Comparison of ENCODE assay signal across 25 mouse cellular contexts in genomic region chrX:155280427-155281044, GRCm38 (mm10). TPM values are rescaled to one million over a fixed set of nuclear protein-coding genes. Genes with fewer than 3 reads are reported as not detected.
DNase-seq lines count a peak whose midpoint lies in the region; ATAC-seq and TF ChIP-seq lines count a peak whose summit lies in the region.
"Had no signal": no experiment of that assay in that cellular context is flagged by ENCODE, and none has a peak within 500 bp of the region (broad histone marks: within the 10 kb centered on the region; RNA-seq: fewer than 3 reads in every experiment).

No protein-coding gene starts in this region.

- TF ChIP-seq CTCF in liver, postnatal 0 days (IDR thresholded peaks at IDR 0.05; ENCODE audit: low read depth) = no peak

- H3K36me3 ChIP-seq in liver, postnatal 0 days (replicated peaks; ENCODE audit: insufficient read depth, low read length) = no peaks in the 10 kb centered on the region
- H3K36me3 ChIP-seq in liver, embryonic 11.5 days (ENCODE audit: control insufficient read depth, insufficient read depth, low read length) = no peaks in the 10 kb centered on the region
- no peaks in the 10 kb centered on the region for H3K36me3 ChIP-seq in intestine, embryonic 15.5 days
- H3K36me3 ChIP-seq in splenic B cell, adult 2 months (ENCODE audit: control insufficient read depth, insufficient read depth, low read length, poor library complexity, severe bottlenecking) = no peaks in the 10 kb centered on the region
- H3K36me3 ChIP-seq: embryonic facial prominence, embryonic 13.5 days; forebrain, embryonic 15.5 days; hindbrain, embryonic 12.5 days; stomach, embryonic 15.5 days had no signal

- no peaks in the 10 kb centered on the region for H3K9me3 ChIP-seq in liver, postnatal 0 days (ENCODE audit: low read length)
- no peaks in the 10 kb centered on the region for H3K9me3 ChIP-seq in liver, embryonic 11.5 days (ENCODE audit: control insufficient read depth, low read length)
- no peaks in the 10 kb centered on the region for H3K9me3 ChIP-seq in intestine, embryonic 15.5 days
- H3K9me3 ChIP-seq: embryonic facial prominence, embryonic 13.5 days; forebrain, embryonic 15.5 days; hindbrain, embryonic 12.5 days; megakaryocyte, embryonic 14.5 days; stomach, embryonic 15.5 days had no signal

- H3K4me3 ChIP-seq in liver, postnatal 0 days (ENCODE audit: low read depth, low read length) = no peak overlapping the region
- no peak overlapping the region for H3K4me3 ChIP-seq in liver, embryonic 11.5 days (ENCODE audit: low read depth, low read length)
- H3K4me3 ChIP-seq in intestine, embryonic 15.5 days (replicated peaks) = no peak overlapping the region
- H3K4me3 ChIP-seq: embryonic facial prominence, embryonic 13.5 days; forebrain, embryonic 15.5 days; gastrocnemius, adult 2 months; hindbrain, embryonic 12.5 days; megakaryocyte, embryonic 14.5 days; myocyte; stomach, embryonic 15.5 days had no signal

- peak; percentile 51 for ATAC-seq in liver, postnatal 0 days
- no peak for ATAC-seq in liver, embryonic 11.5 days (replicated peaks; ENCODE audit: low FRiP score)
- ATAC-seq in intestine, embryonic 15.5 days = peak; percentile 95
- ATAC-seq in erythroblast, adult 5-6 weeks (replicated peaks; ENCODE audit: low FRiP score, poor library complexity, severe bottlenecking) = no peak
- ATAC-seq: forebrain, embryonic 15.5 days had no signal

- WGBS in liver, postnatal 0 days (ENCODE audit: insufficient replicate concordance) = 33% methylated on average over 1 of the region's 1 CpGs
- WGBS in liver, embryonic 11.5 days = 43% methylated on average over 1 of the region's 1 CpGs
- 21% methylated on average over 1 of the region's 1 CpGs for WGBS in intestine, embryonic 15.5 days

- DNase-seq in liver, postnatal 0 days = no peak
- DNase-seq in liver, embryonic 11.5 days (ENCODE audit: low spot score) = no peak
- peak; percentile 29 for DNase-seq in adipocyte (ENCODE audit: low spot score)
- peak; percentile 17 for DNase-seq in splenic B cell, adult 2 months (ENCODE audit: low read depth, low spot score)
- DNase-seq in thymus, postnatal 10 days (ENCODE audit: low spot score in 2 of 2) = no peak
- no peak for DNase-seq in frontal cortex, postnatal 10 days (ENCODE audit: low spot score in 2 of 2)
- DNase-seq: adrenal gland, postnatal 36 days; cerebellum, adult 9-11 months; gastrocnemius, adult 2 months; heart, postnatal 10 days; kidney, postnatal 14 days; layer of hippocampus, adult 9-11 months; midbrain, embryonic 14.5 days; right cerebral cortex, postnatal 25 days; thymus, adult 2 months had no signal

- TF ChIP-seq EP300 in liver, postnatal 0 days (IDR thresholded peaks at IDR 0.05; ENCODE audit: low read depth) = no peak

- H3K4me1 ChIP-seq in liver, postnatal 0 days (ENCODE audit: insufficient read depth) = no peaks in the 10 kb centered on the region
- H3K4me1 ChIP-seq in liver, embryonic 11.5 days (replicated peaks; ENCODE audit: control insufficient read depth, insufficient read depth, low read length) = no peaks in the 10 kb centered on the region
- H3K4me1 ChIP-seq in intestine, embryonic 15.5 days (replicated peaks) = no peaks in the 10 kb centered on the region
- H3K4me1 ChIP-seq: embryonic facial prominence, embryonic 13.5 days; forebrain, embryonic 15.5 days; hindbrain, embryonic 12.5 days; megakaryocyte, embryonic 14.5 days; stomach, embryonic 15.5 days had no signal

- H3K9ac ChIP-seq in liver, postnatal 0 days (replicated peaks) = no peak overlapping the region
- no peak overlapping the region for H3K9ac ChIP-seq in liver, embryonic 11.5 days (ENCODE audit: low read depth, low read length)
- H3K9ac ChIP-seq in intestine, embryonic 15.5 days = no peak overlapping the region
- H3K9ac ChIP-seq: embryonic facial prominence, embryonic 13.5 days; forebrain, embryonic 15.5 days; hindbrain, embryonic 12.5 days; liver, embryonic 14.5 days; stomach, embryonic 15.5 days had no signal

- H3K27me3 ChIP-seq in liver, postnatal 0 days (ENCODE audit: insufficient read depth, low read length) = no peaks in the 10 kb centered on the region
- H3K27me3 ChIP-seq in liver, embryonic 11.5 days (replicated peaks; ENCODE audit: control insufficient read depth, insufficient read depth, low read length) = no peaks in the 10 kb centered on the region
- no peaks in the 10 kb centered on the region for H3K27me3 ChIP-seq in intestine, embryonic 15.5 days (replicated peaks)
- no peaks in the 10 kb centered on the region for H3K27me3 ChIP-seq in splenic B cell, adult 2 months (ENCODE audit: control insufficient read depth, insufficient read depth, low read length, poor library complexity, severe bottlenecking)
- H3K27me3 ChIP-seq: embryonic facial prominence, embryonic 13.5 days; forebrain, embryonic 15.5 days; hindbrain, embryonic 12.5 days; megakaryocyte, embryonic 14.5 days; stomach, embryonic 15.5 days had no signal

- H3K4me2 ChIP-seq in liver, postnatal 0 days (ENCODE audit: low read depth, low read length) = no peak overlapping the region
- H3K4me2 ChIP-seq in liver, embryonic 11.5 days = no peak overlapping the region
- H3K4me2 ChIP-seq in intestine, embryonic 15.5 days (replicated peaks) = no peak overlapping the region
- H3K4me2 ChIP-seq: embryonic facial prominence, embryonic 13.5 days; forebrain, embryonic 15.5 days; heart, embryonic 11.5 days; hindbrain, embryonic 12.5 days; stomach, embryonic 15.5 days had no signal

- H3K27ac ChIP-seq in liver, postnatal 0 days (ENCODE audit: low read depth) = no peak overlapping the region
- H3K27ac ChIP-seq in liver, embryonic 11.5 days (ENCODE audit: low read depth, low read length) = no peak overlapping the region
- no peak overlapping the region for H3K27ac ChIP-seq in intestine, embryonic 15.5 days
- H3K27ac ChIP-seq: embryonic facial prominence, embryonic 13.5 days; forebrain, embryonic 15.5 days; gastrocnemius, adult 2 months; hindbrain, embryonic 12.5 days; liver, embryonic 14.5 days; stomach, embryonic 15.5 days had no signal

RNA-seq across cellular contexts. Expression of gene Acot9, which starts 18.3 kb away (rescaled TPM):
- polyA plus RNA-seq in liver, postnatal 0 days (2015; fragmentation: Nextera tagmentation; extraction: Ambion mirVana) = 8.5 and 9.1 TPM in 2 replicates
- 23.7 and 24.3 TPM in 2 replicates for polyA plus RNA-seq in liver, embryonic 11.5 days (2014; fragmentation: Nextera tagmentation; extraction: Ambion mirVana)
- polyA plus RNA-seq in intestine, embryonic 15.5 days (2015; fragmentation: Nextera tagmentation; extraction: Ambion mirVana) = 26.6 and 33.5 TPM in 2 replicates
- 15.0 and 24.2 TPM in 2 replicates for total RNA-seq in erythroblast, adult 5-6 weeks (2015; ENCODE audit: low replicate concordance)
- total RNA-seq in erythroblast, adult 5-6 weeks (2017; ENCODE audit: low replicate concordance) = 12.8 and 18.7 TPM in 2 replicates

Comparison
In these comparisons a context has a peak if more than half of its experiments do, and no peak if none do; other contexts are left out.
1. ATAC-seq: peak in liver, postnatal 0 days (single experiment) and intestine, embryonic 15.5 days (single experiment); none in liver, embryonic 11.5 days (single experiment) and erythroblast, adult 5-6 weeks (single experiment).
2. DNase-seq: peak in adipocyte (single experiment) and splenic B cell, adult 2 months (single experiment); none in liver, postnatal 0 days (single experiment), liver, embryonic 11.5 days (single experiment), thymus, postnatal 10 days (0 of 2) and frontal cortex, postnatal 10 days (0 of 2).